Mouse (Mus musculus): ENCODE results near the gene Dgkh.

DNA sequence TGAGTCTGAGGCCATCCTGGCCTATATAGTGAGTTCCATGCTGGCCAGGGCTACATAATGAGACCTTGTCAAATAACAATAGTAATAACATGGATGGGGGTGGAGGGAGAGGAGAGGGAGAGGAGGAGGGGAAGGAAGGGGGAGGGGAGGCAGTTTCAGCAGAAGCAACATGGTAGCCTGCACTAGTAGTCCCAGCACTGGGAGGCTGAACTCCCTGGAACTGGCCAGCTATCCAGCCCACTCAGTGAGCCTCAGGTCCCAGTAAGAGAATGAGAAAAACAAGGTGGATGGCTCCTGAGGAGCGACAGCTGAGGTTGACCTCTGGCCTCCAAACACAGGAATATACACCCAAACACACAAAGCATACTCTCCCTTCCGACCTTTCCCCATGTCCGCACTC, 27.0 kb downstream of the Dgkh start:
- TF ChIP-seq CTCF (IDR thresholded peaks at IDR 0.05; ENCODE audit: low read depth, low read length) (no peak), TAL1 (conservative IDR thresholded peaks at IDR 0.05; ENCODE audit: low read depth, low read length) (no peak)
